In genomic region chr4:117119636-117120035, GRCm38 (mm10) we compare ENCODE assay signal across 8 mouse cellular contexts. TPM values are rescaled to one million over a fixed set of nuclear protein-coding genes. Genes with fewer than 3 reads are reported as not detected.
DNase-seq lines count a peak whose midpoint lies in the region; ATAC-seq and TF ChIP-seq lines count a peak whose summit lies in the region.

No protein-coding gene starts in this region.

- H3K9ac ChIP-seq in lung, embryonic 16.5 days (ENCODE audit: low read length): peak overlapping the region; percentile 77
- H3K9ac ChIP-seq in limb, embryonic 14.5 days (ENCODE audit: low read depth, low read length, severe bottlenecking): peak overlapping the region; percentile 69
- peak overlapping the region; percentile 14; the same call in 1 of the 2 replicates for H3K9ac ChIP-seq in stomach, embryonic 15.5 days

- no peaks in the 10 kb centered on the region for H3K9me3 ChIP-seq in lung, embryonic 16.5 days (ENCODE audit: control insufficient read depth, low read length)
- H3K9me3 ChIP-seq in limb, embryonic 14.5 days (ENCODE audit: control insufficient read depth, low read length): no peaks in the 10 kb centered on the region
- H3K9me3 ChIP-seq in stomach, embryonic 15.5 days: no peaks in the 10 kb centered on the region

- no peaks in the 10 kb centered on the region for H3K27me3 ChIP-seq in lung, embryonic 16.5 days (ENCODE audit: control insufficient read depth, insufficient read depth, low read depth, low read length)
- no peaks in the 10 kb centered on the region for H3K27me3 ChIP-seq in limb, embryonic 14.5 days (ENCODE audit: control insufficient read depth, insufficient read depth, low read length)
- no peaks in the 10 kb centered on the region for H3K27me3 ChIP-seq in stomach, embryonic 15.5 days (replicated peaks)

- no peak for ATAC-seq in lung, embryonic 16.5 days (ENCODE audit: low read depth)
- ATAC-seq in limb, embryonic 14.5 days (ENCODE audit: low FRiP score, low read depth): no peak
- ATAC-seq in stomach, embryonic 15.5 days (ENCODE audit: insufficient read depth, low FRiP score, low read depth): no peak

- peak; percentile 31 for DNase-seq in cerebellum, adult 11-12 months
- no peak for DNase-seq in cerebellum, postnatal 25 days
- no peak for DNase-seq in lung, postnatal 25 days (ENCODE audit: low spot score)
- no peak for DNase-seq in limb, embryonic 14.5 days (ENCODE audit: low spot score)
- DNase-seq in frontal cortex, postnatal 10 days (ENCODE audit: low spot score in 2 of 2): no peak
- DNase-seq in embryo, embryonic 11 days: no peak

- H3K36me3 ChIP-seq in lung, embryonic 16.5 days (ENCODE audit: control insufficient read depth, insufficient read depth, low read length): no peaks in the 10 kb centered on the region
- H3K36me3 ChIP-seq in limb, embryonic 14.5 days (ENCODE audit: control insufficient read depth, insufficient read depth, low read length): peaks cover 12% of the 10 kb centered on the region
- 0 out of 2 replicates have a peak, but pooled peaks cover 3% of the 10 kb centered on the region for H3K36me3 ChIP-seq in stomach, embryonic 15.5 days

- peak overlapping the region; percentile 85 for H3K4me2 ChIP-seq in lung, embryonic 16.5 days (ENCODE audit: low read depth, low read length)
- H3K4me2 ChIP-seq in limb, embryonic 14.5 days (replicated peaks; ENCODE audit: low read depth, low read length, severe bottlenecking): peak overlapping the region; percentile 100
- H3K4me2 ChIP-seq in stomach, embryonic 15.5 days: peak overlapping the region; percentile 100

- TF ChIP-seq POLR2A in limb, embryonic 14.5 days (IDR thresholded peaks at IDR 0.05; ENCODE audit: borderline replicate concordance, extremely low read depth, insufficient read depth, insufficient read length): no peak

- H3K4me3 ChIP-seq in lung, embryonic 16.5 days (ENCODE audit: low read length): peak overlapping the region; percentile 83
- H3K4me3 ChIP-seq in limb, embryonic 14.5 days (replicated peaks; ENCODE audit: low read length): peak overlapping the region; percentile 68
- H3K4me3 ChIP-seq in stomach, embryonic 15.5 days (replicated peaks): peak overlapping the region; percentile 82

- peak overlapping the region; percentile 95 for H3K27ac ChIP-seq in lung, embryonic 16.5 days (ENCODE audit: low read length)
- peak overlapping the region; percentile 86 for H3K27ac ChIP-seq in limb, embryonic 14.5 days (replicated peaks; ENCODE audit: low read depth, low read length)
- H3K27ac ChIP-seq in stomach, embryonic 15.5 days: peak overlapping the region; percentile 84

- peaks cover 17% of the 10 kb centered on the region for H3K4me1 ChIP-seq in lung, embryonic 16.5 days (replicated peaks; ENCODE audit: control insufficient read depth, insufficient read depth, low read length)
- peaks cover 7% of the 10 kb centered on the region for H3K4me1 ChIP-seq in limb, embryonic 14.5 days (ENCODE audit: control insufficient read depth, insufficient read depth, low read length)
- H3K4me1 ChIP-seq in stomach, embryonic 15.5 days: peaks cover 5% of the 10 kb centered on the region; the same call in 1 of the 2 replicates

- 68% methylated on average over 5 of the region's 5 CpGs for WGBS in lung, embryonic 16.5 days
- WGBS in limb, embryonic 14.5 days: 73% methylated on average over 5 of the region's 5 CpGs
- WGBS in stomach, embryonic 15.5 days: 78% methylated on average over 5 of the region's 5 CpGs

RNA-seq across cellular contexts. Expression of gene Btbd19, which starts 5.9 kb away (rescaled TPM):
- 4.5 and 4.9 TPM in 2 replicates for polyA plus RNA-seq in lung, embryonic 16.5 days (2015; fragmentation: Nextera tagmentation; extraction: Ambion mirVana)
- polyA plus RNA-seq in limb, embryonic 14.5 days (2012; rRNA removed): 16.0 and 23.0 TPM in 2 replicates
- 5.0 and 6.2 TPM in 2 replicates for polyA plus RNA-seq in limb, embryonic 14.5 days (2014; fragmentation: Nextera tagmentation; extraction: Ambion mirVana)
- polyA plus RNA-seq in stomach, embryonic 15.5 days (2015; fragmentation: Nextera tagmentation; extraction: Ambion mirVana): 6.7 and 7.6 TPM in 2 replicates

RNA-seq across cellular contexts. Expression of gene Tctex1d4, which starts 7.0 kb away (rescaled TPM):
- polyA plus RNA-seq in lung, embryonic 16.5 days (2015; fragmentation: Nextera tagmentation; extraction: Ambion mirVana): 3.6 and 5.1 TPM in 2 replicates
- polyA plus RNA-seq in limb, embryonic 14.5 days (2012; rRNA removed): 0.10 and 0.14 TPM in 2 replicates
- not detected in 2 replicates for polyA plus RNA-seq in limb, embryonic 14.5 days (2014; fragmentation: Nextera tagmentation; extraction: Ambion mirVana)
- polyA plus RNA-seq in stomach, embryonic 15.5 days (2015; fragmentation: Nextera tagmentation; extraction: Ambion mirVana): 0.24 TPM in 1 of 2 replicates, not detected in the other

RNA-seq across cellular contexts. Expression of gene Plk3, which starts 14.1 kb away (rescaled TPM):
- 3.0 and 3.2 TPM in 2 replicates for polyA plus RNA-seq in lung, embryonic 16.5 days (2015; fragmentation: Nextera tagmentation; extraction: Ambion mirVana)
- 7.3 and 8.9 TPM in 2 replicates for polyA plus RNA-seq in limb, embryonic 14.5 days (2012; rRNA removed)
- polyA plus RNA-seq in limb, embryonic 14.5 days (2014; fragmentation: Nextera tagmentation; extraction: Ambion mirVana): 4.7 and 5.8 TPM in 2 replicates
- 3.8 and 4.7 TPM in 2 replicates for polyA plus RNA-seq in stomach, embryonic 15.5 days (2015; fragmentation: Nextera tagmentation; extraction: Ambion mirVana)

RNA-seq across cellular contexts. Expression of gene Ptch2, which starts 23.8 kb away (rescaled TPM):
- polyA plus RNA-seq in lung, embryonic 16.5 days (2015; fragmentation: Nextera tagmentation; extraction: Ambion mirVana): 5.3 and 5.7 TPM in 2 replicates
- 24.0 and 37.5 TPM in 2 replicates for polyA plus RNA-seq in limb, embryonic 14.5 days (2012; rRNA removed)
- 11.2 and 11.4 TPM in 2 replicates for polyA plus RNA-seq in limb, embryonic 14.5 days (2014; fragmentation: Nextera tagmentation; extraction: Ambion mirVana)
- 6.5 and 7.0 TPM in 2 replicates for polyA plus RNA-seq in stomach, embryonic 15.5 days (2015; fragmentation: Nextera tagmentation; extraction: Ambion mirVana)

RNA-seq across cellular contexts. Expression of gene Rps8, which starts 36.4 kb away (rescaled TPM):
- polyA plus RNA-seq in lung, embryonic 16.5 days (2015; fragmentation: Nextera tagmentation; extraction: Ambion mirVana): 858 and 904 TPM in 2 replicates
- 1,144 and 1,706 TPM in 2 replicates for polyA plus RNA-seq in limb, embryonic 14.5 days (2012; rRNA removed)
- 1,276 and 1,329 TPM in 2 replicates for polyA plus RNA-seq in limb, embryonic 14.5 days (2014; fragmentation: Nextera tagmentation; extraction: Ambion mirVana)
- 968 and 983 TPM in 2 replicates for polyA plus RNA-seq in stomach, embryonic 15.5 days (2015; fragmentation: Nextera tagmentation; extraction: Ambion mirVana)

Comparison
In these comparisons a context has a peak if more than half of its experiments do, and no peak if none do; other contexts are left out.
1. H3K9ac ChIP-seq: peak in every context shown above with its lines; median percentile 77 in lung, embryonic 16.5 days; 69 in limb, embryonic 14.5 days; 14 in stomach, embryonic 15.5 days.